Mouse (Mus musculus) heart, embryonic 12.5 days (tissue): ENCODE measurements at regions not wholly inside any gene's neighbourhood (a gene's known extent, or its start where the extent isn't known, plus 50 kb on each side); places are given as distances from the start of the nearest gene placed in this dataset.

Source experiments
- ATAC-seq: fragments of 200-750 bp; cut with Nextera tagmentation; 2 replicates; pipeline ENCODE4 v1.8.0; 2017; ENCODE audit warnings: moderate TSS enrichment, moderate library complexity; ENCODE audit not compliant: insufficient number of reproducible peaks, low FRiP score
- H3K27ac ChIP-seq: fragments of 300-500 bp; sonication (generic); 2 replicates; pipeline ENCODE4 v1.5.1; 2016; ENCODE audit warnings: mild to moderate bottlenecking, moderate library complexity; ENCODE audit not compliant: poor library complexity, severe bottlenecking
- H3K27me3 ChIP-seq: fragments of 300-500 bp; sonication (generic); replicated peaks from 2 replicates; pipeline ENCODE4 v1.6.1; 2016; ENCODE audit warnings: mild to moderate bottlenecking, moderate library complexity
- H3K36me3 ChIP-seq: fragments of 300-500 bp; sonication (generic); 2 replicates; pipeline ENCODE4 v1.6.1; 2016; ENCODE audit warnings: mild to moderate bottlenecking, moderate library complexity
- H3K4me1 ChIP-seq: fragments of 300-500 bp; sonication (generic); replicated peaks from 2 replicates; pipeline ENCODE4 v1.6.1; 2016; ENCODE audit warnings: mild to moderate bottlenecking
- H3K4me2 ChIP-seq: fragments of 300-500 bp; sonication (generic); 2 replicates; pipeline ENCODE4 v1.6.1; 2016; ENCODE audit warnings: mild to moderate bottlenecking, moderate library complexity
- H3K4me3 ChIP-seq: fragments of 300-500 bp; sonication (generic); 2 replicates; pipeline ENCODE4 v1.5.1; 2016; ENCODE audit warnings: mild to moderate bottlenecking
- H3K9ac ChIP-seq: fragments of 300-500 bp; sonication (generic); 2 replicates; pipeline ENCODE4 v1.6.1; 2016; ENCODE audit warnings: mild to moderate bottlenecking, moderate library complexity
- H3K9me3 ChIP-seq: fragments of 300-500 bp; sonication (generic); replicated peaks from 2 replicates; pipeline ENCODE4 v1.6.1; 2016; ENCODE audit warnings: mild to moderate bottlenecking, moderate library complexity
- WGBS: fragments of 180-500 bp; shearing (Covaris S2); methylation state at CpG from one replicate; pipeline ENCODE4 v1.1.7; 2016; 5-methylcytosine and 5-hydroxymethylcytosine counted together

DNA sequence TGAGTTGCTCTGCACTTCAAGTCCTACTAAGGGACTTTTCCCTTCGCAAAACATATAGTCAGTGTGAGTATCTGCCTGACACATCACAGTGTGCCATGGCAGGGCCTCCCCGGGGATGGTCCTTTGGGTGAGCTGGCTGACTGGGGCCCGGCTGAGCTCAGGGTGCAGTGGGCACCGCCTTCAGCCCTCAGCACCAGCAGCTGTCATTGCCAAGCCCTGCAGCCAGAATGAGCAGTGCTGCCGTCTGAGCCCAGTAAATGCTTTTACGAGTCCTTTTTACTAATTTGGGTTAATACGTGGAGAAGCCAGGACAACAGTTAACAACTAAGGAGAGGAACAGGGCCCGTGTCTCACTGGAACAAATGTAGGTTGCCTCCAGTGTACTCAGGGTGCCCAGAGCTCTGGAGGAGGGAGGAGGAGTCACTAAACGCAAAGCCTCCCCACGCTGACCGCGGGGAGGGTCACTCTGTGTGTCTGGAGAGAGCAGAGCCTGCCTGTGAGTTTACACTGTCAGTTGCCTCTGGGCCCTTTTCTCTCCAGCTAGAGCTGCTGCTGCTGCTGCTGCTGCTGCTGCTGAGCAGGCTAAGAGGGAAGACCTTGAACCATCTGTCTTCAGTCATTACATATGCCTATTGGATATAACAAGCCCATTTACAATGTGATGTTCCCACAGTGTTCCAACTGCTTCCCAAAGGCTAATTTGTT lies 60.1 kb upstream of the Vps8 start:
- Histone ChIP-seq H3K9ac (no peak overlapping the region), H3K4me3 (no peak overlapping the region), H3K27ac (peak overlapping the region; percentile 7; the same call in 1 of the 2 replicates), H3K9me3 (no peaks in the 10 kb centered on the region), H3K27me3 (no peaks in the 10 kb centered on the region), H3K4me1 (peaks cover 60% of the 10 kb centered on the region), H3K4me2 (no peak overlapping the region), H3K36me3 (no peaks in the 10 kb centered on the region)
- WGBS, result 55% methylated on average over 12 of the region's 12 CpGs
- no peak for ATAC-seq

GRCm38 (mm10) chr16:21364885-21365284 lies 58.0 kb upstream of the Vps8 start:
- no peaks in the 10 kb centered on the region for H3K27me3 ChIP-seq
- 29% methylated on average over 8 of the region's 8 CpGs for WGBS
- no peak overlapping the region for H3K27ac ChIP-seq
- peaks cover 53% of the 10 kb centered on the region for H3K4me1 ChIP-seq
- no peaks in the 10 kb centered on the region for H3K36me3 ChIP-seq
- H3K4me3 ChIP-seq, result no peak overlapping the region
- H3K9ac ChIP-seq, result no peak overlapping the region
- no peak for ATAC-seq
- no peak overlapping the region for H3K4me2 ChIP-seq
- H3K9me3 ChIP-seq, result no peaks in the 10 kb centered on the region

- ATAC-seq, result no peak
- no peaks in the 10 kb centered on the region for H3K27me3 ChIP-seq
- no peak overlapping the region for H3K4me2 ChIP-seq
- no peak overlapping the region for H3K4me3 ChIP-seq
- H3K4me1 ChIP-seq, result peaks cover 53% of the 10 kb centered on the region
- H3K9me3 ChIP-seq, result no peaks in the 10 kb centered on the region
- 19% methylated on average over 8 of the region's 8 CpGs for WGBS
- no peaks in the 10 kb centered on the region for H3K36me3 ChIP-seq
- no peak overlapping the region for H3K27ac ChIP-seq
- no peak overlapping the region for H3K9ac ChIP-seq
Measured at GRCm38 (mm10) chr16:21367449-21367848, 55.5 kb upstream of the Vps8 start.

GRCm38 (mm10) chr16:21368821-21369220 lies 54.1 kb upstream of the Vps8 start:
- 85% methylated on average over 1 of the region's 1 CpGs for WGBS
- no peaks in the 10 kb centered on the region for H3K9me3 ChIP-seq
- no peak overlapping the region for H3K4me2 ChIP-seq
- H3K27me3 ChIP-seq, result no peaks in the 10 kb centered on the region
- no peak for ATAC-seq
- no peak overlapping the region for H3K27ac ChIP-seq
- H3K9ac ChIP-seq, result no peak overlapping the region
- H3K36me3 ChIP-seq, result no peaks in the 10 kb centered on the region
- H3K4me3 ChIP-seq, result no peak overlapping the region
- peaks cover 39% of the 10 kb centered on the region for H3K4me1 ChIP-seq

GRCm38 (mm10) chr16:21369569-21370512 lies 53.1 kb upstream of the Vps8 start:
- Histone ChIP-seq H3K9ac (no peak overlapping the region), H3K4me2 (peak overlapping the region; percentile 5; the same call in 1 of the 2 replicates)
- peak; percentile 51; the same call in 1 of the 2 replicates for ATAC-seq

More at GRCm38 (mm10) chr16:21369569-21370512, 53.1 kb upstream of the Vps8 start:
- peaks cover 29% of the 10 kb centered on the region for H3K4me1 ChIP-seq
- H3K36me3 ChIP-seq, result no peaks in the 10 kb centered on the region
- no peak overlapping the region for H3K4me3 ChIP-seq
- no peaks in the 10 kb centered on the region for H3K27me3 ChIP-seq
- H3K27ac ChIP-seq, result peak overlapping the region; percentile 77
- H3K9me3 ChIP-seq, result no peaks in the 10 kb centered on the region
- 30% methylated on average over 12 of the region's 12 CpGs for WGBS
